Mouse (Mus musculus): ENCODE measurements around the gene Map3k14.

GRCm38 (mm10) chr11:103178748-103179147 lies 88.5 kb downstream of the Map3k14 start:
- no peak for TF ChIP-seq CTCF (IDR thresholded peaks at IDR 0.05; ENCODE audit: low read depth)
- TF ChIP-seq EP300 (IDR thresholded peaks at IDR 0.05; ENCODE audit: low read depth): no peak
